Mouse (Mus musculus) kidney, adult 2 months (tissue): ENCODE measurements at regions not wholly inside any gene's neighbourhood (a gene's known extent, or its start where the extent isn't known, plus 50 kb on each side); places are given as distances from the start of the nearest gene placed in this dataset.

Source experiments
- CTCF ChIP-seq: fragments of 200-500 bp; conservative IDR thresholded peaks from 2 replicates; pipeline ENCODE4 v1.5.1; 2011; ENCODE audit warnings: low read depth, mild to moderate bottlenecking, control low read depth, low read length, moderate library complexity, mixed read lengths; ENCODE audit not compliant: insufficient read depth, insufficient read length
- POLR2A ChIP-seq: fragments of 200-500 bp; IDR thresholded peaks from one replicate; pipeline ENCODE4 v1.6.1; 2011; ENCODE audit warnings: low read depth, low read length, control low read depth

DNA sequence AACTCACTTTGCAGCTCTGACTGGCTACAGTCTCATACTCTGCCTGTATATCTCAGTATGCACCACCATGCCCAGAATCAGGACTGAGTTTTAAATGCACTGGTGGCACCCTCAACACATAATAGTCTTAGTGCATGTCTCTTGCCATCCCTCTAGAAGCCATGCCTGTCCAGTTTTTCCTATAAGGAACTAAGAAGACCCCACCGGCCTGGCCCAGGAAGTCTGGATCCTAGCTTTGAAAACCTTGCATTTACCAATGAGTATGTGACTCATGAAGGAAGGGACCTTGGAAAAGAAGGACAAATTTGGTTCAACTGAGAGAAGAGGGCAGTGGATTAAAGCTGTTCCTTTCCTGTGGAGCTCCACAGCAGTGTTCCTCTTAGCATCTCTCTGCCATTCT is 212.2 kb upstream of the Sesn3 start:
- TF ChIP-seq CTCF = no peak
- no peak for TF ChIP-seq POLR2A
